Mouse (Mus musculus) myocyte (in vitro differentiated cells): ENCODE measurements around the gene Gbx2. TPM values are rescaled to one million over a fixed set of nuclear protein-coding genes. Genes with fewer than 3 reads are reported as not detected.

Experiments
- H3K27me3 ChIP-seq: one replicate; pipeline ENCODE4 v1.6.1; 2011; ENCODE audit not compliant: control insufficient read depth, insufficient read depth, insufficient read length
- H3K36me3 ChIP-seq: one replicate; pipeline ENCODE4 v1.6.1; 2011; ENCODE audit not compliant: control insufficient read depth, insufficient read depth
- H3K4me2 ChIP-seq: one replicate; pipeline ENCODE4 v1.6.1; 2011; ENCODE audit warnings: low read depth, control low read depth
- H3K4me3 ChIP-seq: one replicate; pipeline ENCODE4 v1.5.1; 2011; ENCODE audit warnings: mild to moderate bottlenecking, control low read depth, moderate library complexity
- H3K79me2 ChIP-seq: one replicate; pipeline ENCODE4 v1.6.1; 2011; ENCODE audit not compliant: control insufficient read depth, insufficient read depth
- H3ac ChIP-seq: one replicate; pipeline ENCODE4 v1.6.1; 2011; ENCODE audit not compliant: control insufficient read depth, insufficient read length
- CEBPB ChIP-seq: IDR thresholded peaks from 2 replicates; pipeline ENCODE4 v1.6.1; 2011; ENCODE audit warnings: mild to moderate bottlenecking, moderate library complexity; ENCODE audit not compliant: poor library complexity, insufficient read depth, severe bottlenecking
- E2F4 ChIP-seq: IDR thresholded peaks from one replicate; pipeline ENCODE4 v1.6.1; 2011; ENCODE audit warnings: mild to moderate bottlenecking, control low read depth, moderate library complexity; ENCODE audit not compliant: insufficient read depth
- MAX ChIP-seq: IDR thresholded peaks from one replicate; pipeline ENCODE4 v1.6.1; 2011; ENCODE audit warnings: low read depth, mild to moderate bottlenecking, control low read depth
- MYOD1 ChIP-seq, 3 experiments: IDR thresholded peaks; one replicate each; pipeline ENCODE4 v1.6.1; 2011; ENCODE audit warnings: control low read depth in 2 of 3, low read depth in 2 of 3, mild to moderate bottlenecking in 2 of 3, moderate library complexity in 1 of 3; ENCODE audit not compliant: insufficient read length in 2 of 3, control insufficient read depth in 1 of 3
- MYOG ChIP-seq, 3 experiments: IDR thresholded peaks; one replicate each; pipeline ENCODE4 v1.6.1; 2011; ENCODE audit warnings: control low read depth in 2 of 3, low read depth in 2 of 3, mild to moderate bottlenecking in 2 of 3; ENCODE audit not compliant: insufficient read length in 2 of 3, control insufficient read depth in 1 of 3, insufficient read depth in 1 of 3
- POLR2A ChIP-seq: IDR thresholded peaks from one replicate; pipeline ENCODE4 v1.6.1; 2011; ENCODE audit warnings: low read depth, mild to moderate bottlenecking, control low read depth, moderate library complexity; ENCODE audit not compliant: insufficient read length
- POLR2AphosphoS2 ChIP-seq: IDR thresholded peaks from one replicate; pipeline ENCODE4 v1.6.1; 2011; ENCODE audit warnings: low read depth, control low read depth; ENCODE audit not compliant: insufficient read length
- REST ChIP-seq: IDR thresholded peaks from one replicate; pipeline ENCODE4 v1.6.1; 2011; ENCODE audit warnings: mild to moderate bottlenecking, control low read depth, moderate library complexity; ENCODE audit not compliant: insufficient read depth, insufficient read length
- SRF ChIP-seq: IDR thresholded peaks from one replicate; pipeline ENCODE4 v1.6.1; 2011; ENCODE audit warnings: low read depth; ENCODE audit not compliant: control insufficient read depth, insufficient read length
- TCF12 ChIP-seq: IDR thresholded peaks from one replicate; pipeline ENCODE4 v1.6.1; 2011; ENCODE audit warnings: mild to moderate bottlenecking, control low read depth; ENCODE audit not compliant: poor library complexity, insufficient read depth, severe bottlenecking
- TCF3 ChIP-seq: IDR thresholded peaks from one replicate; pipeline ENCODE4 v1.6.1; 2011; ENCODE audit warnings: low read depth, control low read depth; ENCODE audit not compliant: insufficient read length
- USF1 ChIP-seq: IDR thresholded peaks from one replicate; pipeline ENCODE4 v1.6.1; 2011; ENCODE audit warnings: low read depth, mild to moderate bottlenecking, control low read depth, moderate library complexity
- polyA plus RNA-seq: library from polyadenylated mRNA; unstranded; fragments of >200 nt; fragmentation: generic; extraction: Trizol; gene quantifications from one replicate; pipeline ENCODE4 v1.2.1, GENCODE M21; 2012; ENCODE audit warnings: missing spikeins

Gbx2 gene
- not detected for polyA plus RNA-seq

- H3K27me3 ChIP-seq, result peaks cover 78% of the 10 kb centered on the region
- no peaks in the 10 kb centered on the region for H3K79me2 ChIP-seq
- H3K36me3 ChIP-seq, result no peaks in the 10 kb centered on the region
- H3K4me2 ChIP-seq, result peak within 1 kb of the TSS; percentile 12
- peak; percentile 53 for TF ChIP-seq USF1
- no peak for TF ChIP-seq TCF12
- H3K4me3 ChIP-seq, result no peak within 1 kb of the TSS
- H3ac ChIP-seq, result no peak within 1 kb of the TSS
Measured at GRCm38 (mm10) chr1:89931120-89931519, at the start of gene Gbx2. Gene Gbx2, minus strand, starts transcription at chr1:89931179.

DNA sequence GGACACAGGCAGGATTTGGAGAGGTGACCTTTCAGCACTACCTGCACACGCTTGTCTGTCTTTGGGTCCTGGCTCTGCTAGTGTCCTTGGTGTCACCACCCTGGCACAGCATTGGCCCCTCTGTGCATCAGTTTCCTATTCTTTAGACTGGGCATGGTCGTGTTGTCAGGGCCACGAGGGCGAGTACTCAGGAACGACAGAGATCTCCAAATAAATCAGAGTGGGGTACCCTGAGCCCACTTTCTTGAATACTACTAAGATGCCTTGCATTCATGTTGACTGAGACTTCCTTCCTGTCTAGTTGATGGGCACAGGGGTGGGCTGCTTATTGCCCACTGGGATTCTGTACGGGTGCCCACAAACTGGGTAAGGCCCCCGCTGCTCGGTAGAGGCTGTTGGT lies 46.3 kb upstream of the Gbx2 start:
- no peak overlapping the region for H3K4me3 ChIP-seq
- no peak overlapping the region for H3ac ChIP-seq
- no peak for TF ChIP-seq POLR2AphosphoS2
- peaks cover 16% of the 10 kb centered on the region for H3K27me3 ChIP-seq
- no peak overlapping the region for H3K4me2 ChIP-seq
- no peaks in the 10 kb centered on the region for H3K79me2 ChIP-seq
- H3K36me3 ChIP-seq, result no peaks in the 10 kb centered on the region

GRCm38 (mm10) chr1:89976411-89976810 lies 45.4 kb upstream of the Gbx2 start:
- H3K36me3 ChIP-seq, result no peaks in the 10 kb centered on the region
- TF ChIP-seq SRF, result no peak
- no peak for TF ChIP-seq TCF12
- TF ChIP-seq POLR2A, result no peak
- TF ChIP-seq REST, result no peak
- TF ChIP-seq MYOD1 (IDR thresholded peaks at IDR 0.05; ENCODE audit: control insufficient read depth in 1 of 3, insufficient read length in 2 of 3, low read depth in 2 of 3), result no peak
- TF ChIP-seq POLR2AphosphoS2, result no peak
- TF ChIP-seq TCF3, result no peak
- TF ChIP-seq CEBPB, result no peak
- no peak for TF ChIP-seq MYOG (IDR thresholded peaks at IDR 0.05; ENCODE audit: control insufficient read depth in 1 of 3, insufficient read depth in 1 of 3, insufficient read length in 2 of 3, low read depth in 2 of 3)
- TF ChIP-seq USF1, result no peak
- TF ChIP-seq E2F4, result no peak
- no peak for TF ChIP-seq MAX
- no peaks in the 10 kb centered on the region for H3K79me2 ChIP-seq
- H3K4me3 ChIP-seq, result no peak overlapping the region
- H3K4me2 ChIP-seq, result no peak overlapping the region
- peaks cover 16% of the 10 kb centered on the region for H3K27me3 ChIP-seq
- H3ac ChIP-seq, result no peak overlapping the region

GRCm38 (mm10) chr1:89974541-89974940 lies 43.6 kb upstream of the Gbx2 start:
- Histone ChIP-seq H3K4me3 (no peak overlapping the region), H3K79me2 (no peaks in the 10 kb centered on the region), H3ac (no peak overlapping the region), H3K27me3 (peaks cover 24% of the 10 kb centered on the region), H3K4me2 (no peak overlapping the region), H3K36me3 (no peaks in the 10 kb centered on the region)
- TF ChIP-seq SRF (no peak), USF1 (no peak), MAX (no peak), POLR2A (no peak), E2F4 (no peak), MYOG (IDR thresholded peaks at IDR 0.05; ENCODE audit: control insufficient read depth in 1 of 3, insufficient read depth in 1 of 3, insufficient read length in 2 of 3, low read depth in 2 of 3) (no peak), TCF12 (no peak), MYOD1 (IDR thresholded peaks at IDR 0.05; ENCODE audit: control insufficient read depth in 1 of 3, insufficient read length in 2 of 3, low read depth in 2 of 3) (no peak), POLR2AphosphoS2 (no peak)

- TF ChIP-seq USF1 (no peak), POLR2A (no peak), E2F4 (no peak), MAX (no peak), CEBPB (no peak), MYOD1 (IDR thresholded peaks at IDR 0.05; ENCODE audit: control insufficient read depth in 1 of 3, insufficient read length in 2 of 3, low read depth in 2 of 3) (no peak), TCF3 (no peak), REST (no peak), MYOG (IDR thresholded peaks at IDR 0.05; ENCODE audit: control insufficient read depth in 1 of 3, insufficient read depth in 1 of 3, insufficient read length in 2 of 3, low read depth in 2 of 3) (no peak), SRF (no peak), POLR2AphosphoS2 (no peak), TCF12 (no peak)
- Histone ChIP-seq H3K4me2 (no peak overlapping the region), H3K27me3 (peaks cover 44% of the 10 kb centered on the region), H3K36me3 (no peaks in the 10 kb centered on the region), H3K79me2 (no peaks in the 10 kb centered on the region), H3K4me3 (no peak overlapping the region), H3ac (no peak overlapping the region)
Measured at GRCm38 (mm10) chr1:89971848-89972247, 40.9 kb upstream of the Gbx2 start.
